Mouse (Mus musculus): ENCODE results near the gene Gpr62. TPM values are rescaled to one million over a fixed set of nuclear protein-coding genes. Genes with fewer than 3 reads are reported as not detected.

Gene Gpr62
- polyA plus RNA-seq, 1 experiment: 22.5 TPM

- no peaks in the 10 kb centered on the region; the same call in none of the 2 replicates for H3K36me3 ChIP-seq (ENCODE audit: control insufficient read depth, insufficient read depth, low read length)
- TF ChIP-seq CTCF (IDR thresholded peaks at IDR 0.05; ENCODE audit: control insufficient read depth, insufficient read depth, insufficient replicate concordance, low read depth, low read length): no peak
- no peak for TF ChIP-seq POLR2A (IDR thresholded peaks at IDR 0.05; ENCODE audit: control insufficient read depth, low read depth, low read length)
- H3K4me3 ChIP-seq (ENCODE audit: control insufficient read depth, low read depth, low read length): no peak overlapping the region
- peaks cover 15% of the 10 kb centered on the region for H3K4me1 ChIP-seq (ENCODE audit: control insufficient read depth, insufficient read depth, low read length)
- no peaks in the 10 kb centered on the region for H3K27me3 ChIP-seq (ENCODE audit: control insufficient read depth, insufficient read depth, low read length)
- no peak overlapping the region for H3K27ac ChIP-seq (ENCODE audit: control insufficient read depth, insufficient read depth, low read depth, low read length)
Measured at GRCm38 (mm10) chr9:106436566-106436965, 29.2 kb downstream of the Gpr62 start.

- Histone ChIP-seq H3K36me3 (ENCODE audit: control insufficient read depth, insufficient read depth, low read length) (no peaks in the 10 kb centered on the region; the same call in none of the 2 replicates), H3K4me3 (ENCODE audit: control insufficient read depth, low read depth, low read length) (no peak overlapping the region), H3K27ac (ENCODE audit: control insufficient read depth, insufficient read depth, low read depth, low read length) (no peak overlapping the region), H3K4me1 (ENCODE audit: control insufficient read depth, insufficient read depth, low read length) (peaks cover 11% of the 10 kb centered on the region), H3K27me3 (ENCODE audit: control insufficient read depth, insufficient read depth, low read length) (no peaks in the 10 kb centered on the region)
- no peak for TF ChIP-seq POLR2A (IDR thresholded peaks at IDR 0.05; ENCODE audit: control insufficient read depth, low read depth, low read length)
Measured at GRCm38 (mm10) chr9:106433389-106433788, 32.3 kb downstream of the Gpr62 start.

- H3K4me1 ChIP-seq (ENCODE audit: control insufficient read depth, insufficient read depth, low read length): peaks cover 2% of the 10 kb centered on the region; the same call in 1 of the 2 replicates
- TF ChIP-seq CTCF (IDR thresholded peaks at IDR 0.05; ENCODE audit: control insufficient read depth, insufficient read depth, insufficient replicate concordance, low read depth, low read length): no peak
- no peak for TF ChIP-seq POLR2A (IDR thresholded peaks at IDR 0.05; ENCODE audit: control insufficient read depth, low read depth, low read length)
- H3K27ac ChIP-seq (ENCODE audit: control insufficient read depth, insufficient read depth, low read depth, low read length): peak overlapping the region; percentile 68; the same call in 1 of the 2 replicates
Measured at GRCm38 (mm10) chr9:106430015-106430264, 35.8 kb downstream of the Gpr62 start.

GRCm38 (mm10) chr9:106429221-106430014 lies 36.3 kb downstream of the Gpr62 start, which contains the start of gene Rpl29:
TSS of gene Rpl29 (plus strand) at chr9:106429454.
- no peaks in the 10 kb centered on the region; the same call in none of the 2 replicates for H3K36me3 ChIP-seq (ENCODE audit: control insufficient read depth, insufficient read depth, low read length)
- H3K27me3 ChIP-seq (ENCODE audit: control insufficient read depth, insufficient read depth, low read length): no peaks in the 10 kb centered on the region
- peak within 1 kb of the TSS; percentile 82 for H3K27ac ChIP-seq (ENCODE audit: control insufficient read depth, insufficient read depth, low read depth, low read length)
- H3K4me3 ChIP-seq (ENCODE audit: control insufficient read depth, low read depth, low read length): peak within 1 kb of the TSS; percentile 87
- TF ChIP-seq POLR2A (IDR thresholded peaks at IDR 0.05; ENCODE audit: control insufficient read depth, low read depth, low read length) (peak; percentile 58; the same call in 1 of the 2 replicates), CTCF (IDR thresholded peaks at IDR 0.05; ENCODE audit: control insufficient read depth, insufficient read depth, insufficient replicate concordance, low read depth, low read length) (no peak)
- peaks cover 2% of the 10 kb centered on the region; the same call in 1 of the 2 replicates for H3K4me1 ChIP-seq (ENCODE audit: control insufficient read depth, insufficient read depth, low read length)

More at GRCm38 (mm10) chr9:106430015-106430264, 35.8 kb downstream of the Gpr62 start:
- H3K4me3 ChIP-seq (ENCODE audit: control insufficient read depth, low read depth, low read length): peak overlapping the region; percentile 87
- H3K27me3 ChIP-seq (ENCODE audit: control insufficient read depth, insufficient read depth, low read length): no peaks in the 10 kb centered on the region
- H3K36me3 ChIP-seq (ENCODE audit: control insufficient read depth, insufficient read depth, low read length): no peaks in the 10 kb centered on the region; the same call in none of the 2 replicates

- Histone ChIP-seq H3K36me3 (ENCODE audit: control insufficient read depth, insufficient read depth, low read length) (no peaks in the 10 kb centered on the region; the same call in none of the 2 replicates), H3K27me3 (ENCODE audit: control insufficient read depth, insufficient read depth, low read length) (no peaks in the 10 kb centered on the region), H3K4me3 (ENCODE audit: control insufficient read depth, low read depth, low read length) (peak overlapping the region; percentile 87), H3K4me1 (ENCODE audit: control insufficient read depth, insufficient read depth, low read length) (peaks cover 2% of the 10 kb centered on the region; the same call in 1 of the 2 replicates), H3K27ac (ENCODE audit: control insufficient read depth, insufficient read depth, low read depth, low read length) (peak overlapping the region; percentile 82)
- TF ChIP-seq POLR2A (IDR thresholded peaks at IDR 0.05; ENCODE audit: control insufficient read depth, low read depth, low read length) (no peak), CTCF (IDR thresholded peaks at IDR 0.05; ENCODE audit: control insufficient read depth, insufficient read depth, insufficient replicate concordance, low read depth, low read length) (no peak)
Measured at GRCm38 (mm10) chr9:106428719-106429220, 37.0 kb downstream of the Gpr62 start.

- Histone ChIP-seq H3K36me3 (ENCODE audit: control insufficient read depth, insufficient read depth, low read length) (no peaks in the 10 kb centered on the region), H3K4me3 (ENCODE audit: control insufficient read depth, low read depth, low read length) (no peak overlapping the region), H3K27ac (ENCODE audit: control insufficient read depth, insufficient read depth, low read depth, low read length) (no peak overlapping the region), H3K27me3 (ENCODE audit: control insufficient read depth, insufficient read depth, low read length) (no peaks in the 10 kb centered on the region), H3K4me1 (ENCODE audit: control insufficient read depth, insufficient read depth, low read length) (peaks cover 11% of the 10 kb centered on the region)
- TF ChIP-seq POLR2A (IDR thresholded peaks at IDR 0.05; ENCODE audit: control insufficient read depth, low read depth, low read length) (no peak), CTCF (IDR thresholded peaks at IDR 0.05; ENCODE audit: control insufficient read depth, insufficient read depth, insufficient replicate concordance, low read depth, low read length) (peak; percentile 79; the same call in 1 of the 2 replicates)
Measured at GRCm38 (mm10) chr9:106421865-106422160, 43.9 kb downstream of the Gpr62 start.

- no peaks in the 10 kb centered on the region for H3K36me3 ChIP-seq (ENCODE audit: control insufficient read depth, insufficient read depth, low read length)
- TF ChIP-seq POLR2A (IDR thresholded peaks at IDR 0.05; ENCODE audit: control insufficient read depth, low read depth, low read length) (no peak), CTCF (IDR thresholded peaks at IDR 0.05; ENCODE audit: control insufficient read depth, insufficient read depth, insufficient replicate concordance, low read depth, low read length) (no peak)
- H3K27ac ChIP-seq (ENCODE audit: control insufficient read depth, insufficient read depth, low read depth, low read length): no peak overlapping the region
- no peak overlapping the region for H3K4me3 ChIP-seq (ENCODE audit: control insufficient read depth, low read depth, low read length)
- peaks cover 11% of the 10 kb centered on the region for H3K4me1 ChIP-seq (ENCODE audit: control insufficient read depth, insufficient read depth, low read length)
- H3K27me3 ChIP-seq (ENCODE audit: control insufficient read depth, insufficient read depth, low read length): no peaks in the 10 kb centered on the region
Measured at GRCm38 (mm10) chr9:106421033-106421864, 44.5 kb downstream of the Gpr62 start.
